Mouse (Mus musculus) testis, postnatal 14 days (tissue): ENCODE measurements around the gene Tmem62.
"Not testable (repeated sequence)": the region's sequence is repeated elsewhere in the genome, so short reads cannot be mapped to it uniquely, and the experiment has no call there.

Experiments
- DNase-seq: peaks from one replicate; pipeline ENCODE4 v3.0.0; 2021; ENCODE audit warnings: low spot score

The Tmem62 gene

DNA sequence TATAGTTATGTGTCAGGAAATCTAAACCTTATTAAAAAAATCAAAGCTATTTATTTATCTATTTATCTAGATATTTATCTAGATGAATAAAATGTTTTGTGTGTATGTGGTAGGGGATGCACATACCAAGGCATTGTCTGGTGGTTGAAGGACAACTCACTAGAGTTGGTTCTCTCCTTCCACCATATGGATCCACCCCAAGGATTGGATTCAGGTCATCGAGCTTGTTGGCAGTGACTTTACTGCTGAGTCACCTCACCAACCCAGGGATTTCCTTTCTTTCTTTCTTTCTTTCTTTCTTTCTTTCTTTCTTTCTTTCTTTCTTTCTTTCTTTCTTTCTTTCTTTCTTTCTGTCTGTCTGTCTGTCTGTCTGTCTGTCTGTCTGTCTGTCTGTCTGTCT is 19.8 kb downstream of the Tmem62 start:
- DNase-seq = not testable (repeated sequence)

GRCm38 (mm10) chr2:120998863-120999262 is 22.0 kb downstream of the Tmem62 start:
- DNase-seq = no peak

DNA sequence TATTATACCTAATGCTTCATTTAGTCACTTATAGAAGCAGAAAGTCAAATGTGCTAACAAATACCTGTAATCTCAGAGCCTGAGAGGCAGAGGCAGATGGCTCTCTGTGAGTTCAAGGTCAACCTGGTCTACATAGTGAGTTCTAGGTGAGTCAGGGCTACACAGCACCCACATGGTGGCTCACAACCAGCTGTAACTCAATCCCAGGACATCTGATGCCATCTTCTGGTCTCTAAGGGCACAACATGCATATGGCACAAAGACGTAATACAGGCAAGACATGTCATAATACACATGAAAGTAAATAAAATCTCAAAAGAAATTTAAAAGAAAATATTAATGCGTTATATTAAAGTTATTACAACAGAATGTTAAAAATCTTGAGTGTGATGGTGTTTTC is 26.8 kb downstream of the Tmem62 start:
- DNase-seq = no peak

- DNase-seq = no peak
These were observed 27.4 kb downstream of the Tmem62 start for GRCm38 (mm10) chr2:121004018-121004811.

GRCm38 (mm10) chr2:121006986-121007385 is 30.2 kb downstream of the Tmem62 start:
- no peak for DNase-seq

DNA sequence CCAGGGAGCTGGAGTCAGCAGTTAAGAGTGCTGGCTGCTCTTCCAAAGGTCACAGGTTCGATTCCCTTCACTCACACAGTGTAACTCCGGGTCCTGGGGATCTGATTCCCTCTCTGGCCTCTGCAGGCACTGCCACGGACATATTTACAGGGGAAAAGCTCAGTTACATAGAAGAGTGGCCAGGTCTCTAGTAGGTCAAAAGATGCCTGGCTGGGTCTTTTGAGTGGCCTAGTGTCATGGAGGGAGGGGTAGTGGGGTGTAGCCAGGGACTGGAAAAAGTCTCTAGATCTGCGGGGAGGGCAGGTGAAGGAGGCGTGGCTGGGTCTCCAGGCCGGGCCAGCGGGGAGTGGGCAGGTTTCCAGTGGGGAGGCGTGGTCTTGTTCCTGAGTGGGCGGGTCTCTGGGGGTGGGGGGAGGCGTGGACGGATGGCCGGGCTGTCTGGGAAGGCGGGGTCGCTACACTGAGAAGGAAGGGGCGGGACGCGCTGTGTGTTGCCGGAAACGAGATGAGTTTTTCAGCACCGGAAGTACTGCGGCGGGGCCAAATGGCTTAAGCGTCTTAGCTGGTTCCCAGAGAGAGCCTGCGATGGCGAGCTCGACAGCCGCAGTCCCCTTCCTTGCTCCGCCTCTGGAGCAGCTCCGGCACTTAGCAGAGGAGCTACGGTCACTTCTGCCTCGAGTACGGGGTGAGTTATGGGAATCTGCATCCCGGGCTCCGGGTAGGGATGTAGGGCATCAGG is 31.3 kb downstream of the Tmem62 start, which contains the start of gene Ccndbp1:
TSS of gene Ccndbp1 (plus strand) at position 479 of the 739 bp plus-strand sequence.
- peak; percentile 89 for DNase-seq

DNA sequence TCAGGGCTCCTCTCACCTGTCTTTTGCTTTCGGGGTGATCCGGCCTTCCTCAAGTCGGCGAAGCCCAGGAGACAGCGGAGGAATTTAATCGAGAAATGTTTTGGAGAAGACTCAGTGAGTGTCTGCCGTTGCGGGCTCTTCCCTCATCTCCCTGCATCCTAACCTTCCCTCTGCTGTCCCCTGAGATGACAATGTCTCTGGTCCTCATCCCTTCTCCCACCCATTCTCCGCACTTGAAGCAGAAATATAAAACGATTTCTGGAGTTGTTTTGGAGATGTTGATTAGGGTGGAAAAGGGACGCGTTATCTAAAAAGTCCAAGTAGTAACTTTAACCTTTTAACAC is 31.8 kb downstream of the Tmem62 start:
- no peak for DNase-seq

- DNase-seq = no peak
These were observed 32.4 kb downstream of the Tmem62 start for GRCm38 (mm10) chr2:121009071-121009677.

- DNase-seq = no peak
These were observed 35.9 kb downstream of the Tmem62 start for GRCm38 (mm10) chr2:121012676-121013075.

GRCm38 (mm10) chr2:121015507-121015906 is 38.7 kb downstream of the Tmem62 start:
- no peak for DNase-seq

GRCm38 (mm10) chr2:121016226-121016625 is 39.4 kb downstream of the Tmem62 start:
- DNase-seq = no peak

- DNase-seq = no peak
These were observed 40.3 kb downstream of the Tmem62 start for GRCm38 (mm10) chr2:121017151-121017550.

DNA sequence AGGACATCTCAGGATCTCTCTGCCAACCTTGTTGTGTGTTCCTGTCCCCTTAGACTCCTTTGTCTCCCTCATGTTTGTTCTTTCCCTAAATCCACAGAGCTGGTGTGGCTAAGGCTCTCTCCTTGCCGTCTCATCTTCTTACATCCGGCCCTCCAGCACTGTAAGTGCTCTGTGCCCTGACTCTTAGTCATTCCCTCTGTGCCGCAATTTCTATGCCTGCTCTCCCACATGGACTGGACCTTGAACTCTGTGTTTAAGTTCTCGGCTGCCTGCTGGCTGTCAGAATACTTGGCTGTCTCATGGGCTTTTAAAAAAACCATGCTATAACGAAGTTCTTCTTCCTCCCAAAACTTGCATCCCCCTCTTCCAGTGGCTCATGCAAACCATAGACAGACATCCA is 46.1 kb downstream of the Tmem62 start:
- no peak for DNase-seq

DNA sequence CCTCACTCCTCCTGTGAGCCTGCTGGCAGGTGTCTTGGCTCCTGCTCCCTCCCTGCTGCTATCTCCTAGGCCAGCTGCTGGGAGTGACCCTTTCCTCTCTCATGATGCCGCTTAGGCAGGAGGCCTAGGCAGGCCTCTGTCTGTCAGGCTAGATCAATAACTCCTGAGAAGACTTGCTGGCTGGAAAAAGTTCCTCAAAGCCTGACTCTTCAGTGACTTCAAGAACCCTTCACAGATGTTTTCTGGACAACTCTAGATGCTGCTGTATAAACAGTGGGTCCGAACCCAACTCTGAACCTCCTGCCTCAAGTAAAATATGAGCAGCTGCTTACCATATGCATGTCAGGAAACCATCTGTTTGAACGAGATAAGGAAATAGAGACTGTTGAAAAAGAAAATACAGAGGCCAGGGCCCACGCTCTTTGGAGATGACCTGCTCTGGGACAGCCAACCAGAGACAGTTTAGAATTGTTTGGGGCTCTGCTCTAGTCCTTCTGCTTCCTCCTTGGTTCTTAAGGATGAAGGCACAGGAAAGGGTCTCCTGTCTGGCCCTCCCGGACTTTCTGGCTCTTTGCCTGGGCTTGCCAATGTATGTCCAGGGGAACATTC is 60.0 kb downstream of the Tmem62 start, which contains the start of gene Epb42:
TSS of gene Epb42 (minus strand) at position 340 of the 609 bp plus-strand sequence.
- DNase-seq = no peak

DNA sequence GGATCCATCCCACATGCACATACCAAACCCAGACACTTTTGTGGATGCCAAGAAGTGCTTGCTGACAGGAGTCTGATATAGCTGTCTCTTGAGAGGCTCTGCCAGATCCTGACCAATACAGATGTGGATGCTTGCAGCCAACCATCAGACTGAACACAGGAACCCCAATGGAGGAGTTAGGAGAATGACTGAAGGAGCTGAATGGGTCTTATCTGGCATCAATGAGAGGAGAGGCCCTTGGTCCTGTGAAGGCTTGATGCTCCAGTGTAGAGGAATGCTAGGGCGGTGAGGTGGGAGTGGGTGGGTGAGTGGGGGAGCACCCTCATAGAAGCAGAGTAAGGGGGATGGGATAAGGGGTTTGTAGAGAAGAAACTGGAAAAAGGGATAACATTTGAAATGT is 62.0 kb downstream of the Tmem62 start:
- not testable (repeated sequence) for DNase-seq

DNA sequence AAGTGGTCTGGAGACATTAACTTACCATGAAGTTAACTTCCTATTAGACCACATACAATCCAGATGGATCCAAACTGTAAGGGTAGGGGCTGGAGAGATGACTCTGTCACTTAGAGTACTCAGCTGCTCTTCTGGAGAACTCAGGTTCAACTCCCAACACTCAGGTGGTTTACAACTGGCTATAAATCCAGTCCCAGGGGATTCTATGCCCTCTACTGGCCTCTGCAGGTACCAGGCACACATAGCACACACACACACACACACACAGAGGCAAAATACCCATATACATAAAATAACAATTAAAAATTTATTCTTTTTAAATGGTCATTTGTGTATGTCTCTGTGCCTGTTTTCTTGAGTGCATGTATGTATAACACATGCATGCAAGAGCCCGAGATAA is 62.6 kb downstream of the Tmem62 start:
- no peak for DNase-seq

- DNase-seq = no peak
These were observed 64.3 kb downstream of the Tmem62 start for GRCm38 (mm10) chr2:121041098-121041497.

GRCm38 (mm10) chr2:121045653-121046052 is 68.8 kb downstream of the Tmem62 start:
- DNase-seq = no peak

GRCm38 (mm10) chr2:121052176-121052575 is 75.4 kb downstream of the Tmem62 start:
- no peak for DNase-seq

DNA sequence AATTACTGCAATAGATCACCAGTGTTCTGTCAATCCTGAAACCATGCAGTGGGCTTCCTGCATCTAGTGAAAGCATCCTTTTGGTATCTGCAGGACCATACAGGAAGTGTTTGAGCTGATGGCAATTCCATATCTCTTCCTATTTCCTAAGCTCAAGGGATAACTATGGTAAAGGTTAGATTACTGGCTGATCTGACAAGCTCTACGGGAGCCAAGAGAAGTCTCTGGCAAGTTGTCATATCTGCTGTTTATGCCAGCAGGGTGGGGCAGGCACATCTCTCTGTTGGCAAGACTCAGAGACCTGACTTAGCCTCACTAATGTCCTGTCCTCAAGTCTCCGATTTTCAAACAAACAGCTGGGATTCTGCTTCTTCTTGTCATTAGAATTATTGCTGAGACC is 77.2 kb downstream of the Tmem62 start:
- no peak for DNase-seq

DNA sequence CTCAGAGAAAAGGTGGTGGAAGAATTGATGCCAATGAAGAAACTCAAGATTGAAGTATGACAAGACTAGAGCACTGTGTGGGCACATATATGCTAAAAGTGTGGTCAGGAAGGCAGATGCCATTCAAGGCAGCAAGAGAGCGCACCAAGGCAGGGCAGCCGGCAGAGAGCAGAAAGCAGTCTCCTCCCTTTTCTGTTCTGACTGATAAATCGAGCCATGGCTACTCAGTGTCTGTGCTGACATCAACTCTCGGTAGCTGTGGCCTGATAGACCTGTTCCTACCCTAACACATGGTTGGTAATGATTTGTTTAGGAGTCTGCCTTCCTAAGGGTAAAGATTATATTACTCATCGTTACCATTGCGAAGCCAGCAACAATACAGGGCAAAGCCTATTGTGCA is 79.1 kb downstream of the Tmem62 start:
- DNase-seq = no peak
